Mouse (Mus musculus) myocyte (in vitro differentiated cells): ENCODE results near the gene Gimap3. TPM values are rescaled to one million over a fixed set of nuclear protein-coding genes. Genes with fewer than 3 reads are reported as not detected.

ENCODE experiments used
- H3K27me3 ChIP-seq: one replicate; pipeline ENCODE4 v1.6.1; 2011; ENCODE audit not compliant: control insufficient read depth, insufficient read depth, insufficient read length
- H3K36me3 ChIP-seq: one replicate; pipeline ENCODE4 v1.6.1; 2011; ENCODE audit not compliant: control insufficient read depth, insufficient read depth
- H3K4me2 ChIP-seq: one replicate; pipeline ENCODE4 v1.6.1; 2011; ENCODE audit warnings: low read depth, control low read depth
- H3K4me3 ChIP-seq: one replicate; pipeline ENCODE4 v1.5.1; 2011; ENCODE audit warnings: mild to moderate bottlenecking, control low read depth, moderate library complexity
- H3K79me2 ChIP-seq: one replicate; pipeline ENCODE4 v1.6.1; 2011; ENCODE audit not compliant: control insufficient read depth, insufficient read depth
- H3ac ChIP-seq: one replicate; pipeline ENCODE4 v1.6.1; 2011; ENCODE audit not compliant: control insufficient read depth, insufficient read length
- CEBPB ChIP-seq: IDR thresholded peaks from 2 replicates; pipeline ENCODE4 v1.6.1; 2011; ENCODE audit warnings: mild to moderate bottlenecking, moderate library complexity; ENCODE audit not compliant: poor library complexity, insufficient read depth, severe bottlenecking
- E2F4 ChIP-seq: IDR thresholded peaks from one replicate; pipeline ENCODE4 v1.6.1; 2011; ENCODE audit warnings: mild to moderate bottlenecking, control low read depth, moderate library complexity; ENCODE audit not compliant: insufficient read depth
- MAX ChIP-seq: IDR thresholded peaks from one replicate; pipeline ENCODE4 v1.6.1; 2011; ENCODE audit warnings: low read depth, mild to moderate bottlenecking, control low read depth
- MYOD1 ChIP-seq, 3 experiments: IDR thresholded peaks; one replicate each; pipeline ENCODE4 v1.6.1; 2011; ENCODE audit warnings: control low read depth in 2 of 3, low read depth in 2 of 3, mild to moderate bottlenecking in 2 of 3, moderate library complexity in 1 of 3; ENCODE audit not compliant: insufficient read length in 2 of 3, control insufficient read depth in 1 of 3
- MYOG ChIP-seq, 3 experiments: IDR thresholded peaks; one replicate each; pipeline ENCODE4 v1.6.1; 2011; ENCODE audit warnings: control low read depth in 2 of 3, low read depth in 2 of 3, mild to moderate bottlenecking in 2 of 3; ENCODE audit not compliant: insufficient read length in 2 of 3, control insufficient read depth in 1 of 3, insufficient read depth in 1 of 3
- POLR2A ChIP-seq: IDR thresholded peaks from one replicate; pipeline ENCODE4 v1.6.1; 2011; ENCODE audit warnings: low read depth, mild to moderate bottlenecking, control low read depth, moderate library complexity; ENCODE audit not compliant: insufficient read length
- POLR2AphosphoS2 ChIP-seq: IDR thresholded peaks from one replicate; pipeline ENCODE4 v1.6.1; 2011; ENCODE audit warnings: low read depth, control low read depth; ENCODE audit not compliant: insufficient read length
- REST ChIP-seq: IDR thresholded peaks from one replicate; pipeline ENCODE4 v1.6.1; 2011; ENCODE audit warnings: mild to moderate bottlenecking, control low read depth, moderate library complexity; ENCODE audit not compliant: insufficient read depth, insufficient read length
- SRF ChIP-seq: IDR thresholded peaks from one replicate; pipeline ENCODE4 v1.6.1; 2011; ENCODE audit warnings: low read depth; ENCODE audit not compliant: control insufficient read depth, insufficient read length
- TCF12 ChIP-seq: IDR thresholded peaks from one replicate; pipeline ENCODE4 v1.6.1; 2011; ENCODE audit warnings: mild to moderate bottlenecking, control low read depth; ENCODE audit not compliant: poor library complexity, insufficient read depth, severe bottlenecking
- TCF3 ChIP-seq: IDR thresholded peaks from one replicate; pipeline ENCODE4 v1.6.1; 2011; ENCODE audit warnings: low read depth, control low read depth; ENCODE audit not compliant: insufficient read length
- USF1 ChIP-seq: IDR thresholded peaks from one replicate; pipeline ENCODE4 v1.6.1; 2011; ENCODE audit warnings: low read depth, mild to moderate bottlenecking, control low read depth, moderate library complexity
- polyA plus RNA-seq: library from polyadenylated mRNA; unstranded; fragments of >200 nt; fragmentation: generic; extraction: Trizol; gene quantifications from one replicate; pipeline ENCODE4 v1.2.1, GENCODE M21; 2012; ENCODE audit warnings: missing spikeins

Gimap3 gene
- polyA plus RNA-seq, 1 experiment = not detected

DNA sequence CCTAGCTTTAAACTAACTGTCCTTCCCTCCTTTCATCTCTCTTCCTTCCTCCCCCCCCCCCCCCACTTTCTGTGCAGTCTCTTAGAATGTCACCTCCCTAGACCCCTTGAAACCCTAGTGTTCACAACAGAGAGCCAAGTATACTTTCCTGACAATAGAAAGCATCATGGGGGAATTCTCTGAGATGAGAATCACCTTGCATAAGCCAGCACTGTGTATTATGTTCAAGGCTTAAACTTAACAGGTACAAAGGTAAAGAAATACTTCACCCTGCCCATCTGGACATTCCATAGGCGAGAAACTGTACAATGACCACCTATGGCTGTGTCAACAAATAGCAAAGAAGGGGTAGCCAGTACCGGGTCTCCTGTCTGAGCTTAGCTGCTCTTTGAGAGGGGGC lies 25.2 kb downstream of the Gimap3 start:
- no peaks in the 10 kb centered on the region for H3K36me3 ChIP-seq
- H3K79me2 ChIP-seq = no peaks in the 10 kb centered on the region
- H3K27me3 ChIP-seq = no peaks in the 10 kb centered on the region
- TF ChIP-seq POLR2A (no peak), CEBPB (no peak)
- H3K4me2 ChIP-seq = no peak overlapping the region
- no peak overlapping the region for H3ac ChIP-seq
- no peak overlapping the region for H3K4me3 ChIP-seq

DNA sequence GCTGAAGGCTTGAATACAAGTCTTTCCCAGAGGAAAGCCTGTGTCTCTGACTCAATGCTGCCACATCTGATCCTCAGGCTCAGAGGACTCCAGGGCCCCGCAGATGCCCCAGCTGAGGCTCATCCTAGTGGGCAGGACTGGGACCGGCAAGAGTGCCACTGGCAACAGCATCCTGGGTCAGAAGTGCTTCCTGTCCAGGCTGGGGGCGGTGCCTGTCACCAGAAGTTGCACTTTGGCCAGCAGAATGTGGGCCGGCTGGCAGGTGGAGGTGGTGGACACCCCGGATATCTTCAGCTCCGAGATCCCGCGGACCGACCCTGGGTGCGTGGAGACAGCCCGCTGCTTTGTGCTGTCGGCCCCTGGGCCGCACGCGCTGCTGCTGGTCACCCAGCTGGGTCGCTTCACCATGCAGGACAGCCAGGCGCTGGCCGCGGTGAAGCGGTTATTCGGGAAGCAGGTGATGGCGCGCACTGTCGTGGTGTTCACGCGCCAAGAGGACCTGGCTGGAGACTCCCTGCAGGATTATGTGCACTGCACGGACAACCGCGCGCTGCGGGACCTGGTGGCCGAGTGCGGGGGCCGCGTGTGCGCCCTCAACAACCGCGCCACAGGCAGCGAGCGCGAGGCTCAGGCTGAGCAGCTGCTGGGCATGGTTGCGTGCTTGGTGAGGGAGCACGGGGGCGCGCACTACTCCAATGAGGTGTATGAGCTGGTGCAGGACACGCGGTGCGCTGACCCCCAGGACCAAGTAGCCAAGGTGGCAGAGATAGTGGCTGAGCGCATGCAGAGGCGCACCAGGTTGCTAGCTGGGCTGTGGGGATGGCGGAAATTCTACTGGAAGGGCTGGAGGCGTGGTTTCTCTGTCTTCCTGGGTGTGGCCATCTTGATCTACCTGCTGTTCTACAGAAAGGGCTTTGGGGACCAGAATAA lies 28.0 kb downstream of the Gimap3 start:
- Histone ChIP-seq H3K79me2 (no peaks in the 10 kb centered on the region), H3K4me2 (no peak overlapping the region), H3ac (no peak overlapping the region), H3K4me3 (no peak overlapping the region), H3K36me3 (no peaks in the 10 kb centered on the region), H3K27me3 (no peaks in the 10 kb centered on the region)
- no peak for TF ChIP-seq REST
- no peak for TF ChIP-seq POLR2AphosphoS2
- no peak for TF ChIP-seq TCF3
- no peak for TF ChIP-seq MYOG (IDR thresholded peaks at IDR 0.05; ENCODE audit: control insufficient read depth in 1 of 3, insufficient read depth in 1 of 3, insufficient read length in 2 of 3, low read depth in 2 of 3)
- no peak for TF ChIP-seq MYOD1 (IDR thresholded peaks at IDR 0.05; ENCODE audit: control insufficient read depth in 1 of 3, insufficient read length in 2 of 3, low read depth in 2 of 3)
- no peak for TF ChIP-seq TCF12
- no peak for TF ChIP-seq USF1
- no peak for TF ChIP-seq MAX

DNA sequence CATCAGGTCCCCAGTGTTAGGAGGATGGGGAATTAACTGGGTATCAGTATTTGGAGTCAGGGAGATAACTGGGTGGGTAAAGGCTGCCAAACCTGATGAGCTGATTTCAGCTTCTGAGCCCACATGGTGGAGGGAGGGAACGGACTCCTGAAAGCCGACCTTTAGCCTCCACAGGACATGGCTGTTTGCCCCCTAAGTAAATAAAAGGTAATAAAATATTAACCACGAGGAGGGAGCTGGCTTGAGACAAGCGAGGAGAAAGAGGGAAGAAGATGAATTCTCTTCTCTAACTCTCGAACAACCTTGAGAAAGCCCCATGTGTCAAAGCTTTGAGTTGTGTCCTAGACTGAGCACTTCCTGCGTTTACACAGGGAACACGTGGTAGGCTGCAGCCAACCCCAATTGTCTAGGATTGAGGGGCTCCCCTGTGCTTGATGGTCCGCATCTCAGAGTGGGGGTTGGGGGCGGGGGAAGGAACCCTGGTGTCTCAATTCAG lies 28.9 kb downstream of the Gimap3 start:
- Histone ChIP-seq H3K36me3 (no peaks in the 10 kb centered on the region), H3ac (no peak overlapping the region), H3K4me2 (no peak overlapping the region), H3K79me2 (no peaks in the 10 kb centered on the region), H3K4me3 (no peak overlapping the region), H3K27me3 (no peaks in the 10 kb centered on the region)
- TF ChIP-seq SRF (no peak), POLR2AphosphoS2 (no peak), CEBPB (no peak)

DNA sequence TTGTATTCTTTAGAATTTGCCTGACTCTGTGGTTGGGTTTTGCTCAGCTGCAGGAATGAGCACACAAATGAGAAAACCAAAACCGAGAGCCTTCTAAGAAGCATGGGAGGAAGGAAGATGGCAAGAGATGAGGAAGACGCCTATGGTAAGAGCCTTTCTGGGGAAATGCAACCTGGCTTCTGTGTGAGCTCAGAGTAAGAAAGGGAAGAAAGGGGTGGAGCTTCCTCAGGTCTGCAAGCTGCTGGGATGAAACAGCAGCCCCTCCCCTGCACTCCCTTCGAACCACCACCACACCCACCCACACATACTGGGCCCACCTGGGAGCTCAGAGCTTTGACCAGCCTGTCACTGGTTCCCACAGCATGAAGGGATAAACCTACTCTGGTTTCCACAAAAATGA lies 29.4 kb downstream of the Gimap3 start:
- no peak overlapping the region for H3ac ChIP-seq
- TF ChIP-seq TCF12 (no peak), MYOG (IDR thresholded peaks at IDR 0.05; ENCODE audit: control insufficient read depth in 1 of 3, insufficient read depth in 1 of 3, insufficient read length in 2 of 3, low read depth in 2 of 3) (no peak), SRF (no peak), CEBPB (no peak)
- no peaks in the 10 kb centered on the region for H3K27me3 ChIP-seq
- H3K79me2 ChIP-seq = no peaks in the 10 kb centered on the region
- H3K4me2 ChIP-seq = no peak overlapping the region
- H3K4me3 ChIP-seq = no peak overlapping the region
- no peaks in the 10 kb centered on the region for H3K36me3 ChIP-seq

DNA sequence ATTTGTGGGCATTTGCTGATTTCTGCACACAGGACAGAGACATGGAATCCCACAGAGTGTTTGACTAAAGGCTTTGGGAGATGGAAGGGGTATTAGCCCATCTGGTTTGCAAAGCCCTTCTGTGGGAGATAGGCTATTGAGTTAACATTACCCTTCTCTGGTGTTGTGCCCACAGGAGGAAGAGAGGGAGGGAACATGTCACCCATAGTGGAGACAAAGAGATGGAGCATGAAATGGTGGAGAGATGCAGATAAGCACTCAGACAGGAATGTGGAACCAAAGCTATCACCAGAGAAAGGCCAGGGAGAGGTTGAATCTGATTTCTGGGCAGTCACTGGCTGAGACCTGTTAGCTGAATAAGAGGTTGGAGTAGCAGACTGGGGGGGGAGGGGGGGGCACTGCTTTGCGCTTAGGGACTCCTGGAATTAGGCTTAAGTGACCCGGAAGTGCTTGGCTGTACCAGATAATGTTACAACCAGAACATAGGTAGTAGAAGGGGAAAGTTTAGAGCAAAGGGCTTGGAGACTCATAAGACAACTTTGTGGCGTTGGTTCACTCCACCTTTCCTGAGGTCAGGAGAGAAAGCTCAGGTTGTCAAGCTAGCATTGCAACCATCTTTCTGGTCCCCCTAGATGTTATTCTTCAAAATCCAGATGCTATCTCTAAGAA lies 30.0 kb downstream of the Gimap3 start:
- Histone ChIP-seq H3K4me3 (no peak overlapping the region), H3K27me3 (no peaks in the 10 kb centered on the region), H3ac (no peak overlapping the region), H3K36me3 (no peaks in the 10 kb centered on the region), H3K4me2 (no peak overlapping the region), H3K79me2 (no peaks in the 10 kb centered on the region)
- TF ChIP-seq REST (no peak), E2F4 (no peak), MYOG (IDR thresholded peaks at IDR 0.05; ENCODE audit: control insufficient read depth in 1 of 3, insufficient read depth in 1 of 3, insufficient read length in 2 of 3, low read depth in 2 of 3) (no peak), SRF (no peak), POLR2AphosphoS2 (no peak), TCF3 (no peak), USF1 (no peak), MYOD1 (IDR thresholded peaks at IDR 0.05; ENCODE audit: control insufficient read depth in 1 of 3, insufficient read length in 2 of 3, low read depth in 2 of 3) (no peak), POLR2A (no peak), MAX (no peak), CEBPB (no peak), TCF12 (no peak)
